Mouse (Mus musculus): Measurements from ENCODE around the gene Bace1.
"Not testable (repeated sequence)": the region's sequence is repeated elsewhere in the genome, so short reads cannot be mapped to it uniquely, and the experiment has no call there.

Bace1 gene

GRCm38 (mm10) chr9:45839139-45839981 lies 980 bp downstream of the Bace1 start:
- DNase-seq = peak in 1 of 2 experiments; percentile 31

DNA sequence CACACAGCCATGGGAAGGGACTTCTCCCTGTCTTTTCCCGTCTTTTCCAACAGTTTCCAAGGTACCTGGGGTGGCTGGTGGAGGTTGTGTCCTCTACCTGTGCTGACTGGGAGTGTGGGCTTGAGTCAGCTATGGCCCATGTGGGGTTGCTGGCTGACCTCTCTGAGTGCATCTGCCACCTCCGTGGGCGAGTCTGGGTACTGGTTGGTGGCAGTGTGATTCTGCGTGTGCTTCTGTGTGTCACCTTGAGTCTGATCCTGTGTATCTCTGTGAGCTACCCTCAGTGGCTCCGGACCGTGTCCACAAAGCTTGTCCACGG lies 1.6 kb downstream of the Bace1 start:
- DNase-seq = no peak

- DNase-seq = no peak
Measured at GRCm38 (mm10) chr9:45840331-45840730, 2.0 kb downstream of the Bace1 start.

GRCm38 (mm10) chr9:45841458-45841857 lies 3.1 kb downstream of the Bace1 start:
- no peak for DNase-seq

- no peak for DNase-seq
Measured at GRCm38 (mm10) chr9:45843007-45843406, 4.6 kb downstream of the Bace1 start.

DNA sequence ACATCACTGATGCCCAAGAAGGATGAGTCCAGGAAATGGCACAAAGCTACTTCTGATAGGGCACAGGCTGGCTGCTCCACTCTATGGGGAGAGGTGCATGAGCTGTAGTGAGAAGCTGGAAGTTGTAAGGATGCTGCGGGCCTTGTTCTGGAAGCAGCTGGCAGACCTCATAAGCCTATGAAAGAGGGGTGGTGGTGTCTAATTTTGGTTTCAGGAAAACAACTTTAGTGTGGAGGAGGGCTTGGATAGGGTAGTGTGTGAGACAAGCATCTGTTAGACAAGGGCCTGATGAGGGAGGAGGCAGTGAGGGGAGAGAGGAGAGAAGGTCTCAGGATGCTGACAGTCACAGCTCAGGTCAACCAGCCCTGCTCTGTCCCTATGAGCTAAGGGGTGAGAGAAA lies 5.4 kb downstream of the Bace1 start:
- DNase-seq = no peak

DNA sequence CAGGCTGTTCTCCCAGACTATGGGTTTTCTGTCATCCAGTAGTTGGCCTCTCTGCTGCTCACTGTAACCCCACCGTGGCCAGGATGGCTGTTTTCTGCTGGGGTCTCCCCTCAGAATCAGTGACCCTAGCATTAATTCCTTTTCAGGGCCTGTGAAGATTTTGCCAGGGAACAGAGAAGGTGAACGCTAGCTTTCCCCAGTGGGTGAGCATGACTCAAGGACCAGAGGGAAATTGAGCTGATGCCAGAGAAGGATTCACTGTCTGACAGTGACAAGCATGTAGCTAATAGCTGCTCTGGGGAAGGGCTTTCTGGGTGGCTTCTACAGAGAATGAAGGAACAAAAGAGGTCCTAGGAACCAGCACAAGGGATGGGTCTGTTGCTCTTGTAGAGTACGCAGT lies 7.2 kb downstream of the Bace1 start:
- no peak for DNase-seq

GRCm38 (mm10) chr9:45846176-45846575 lies 7.8 kb downstream of the Bace1 start:
- DNase-seq = not testable (repeated sequence)

GRCm38 (mm10) chr9:45846891-45847460 lies 8.6 kb downstream of the Bace1 start:
- DNase-seq = no peak

DNA sequence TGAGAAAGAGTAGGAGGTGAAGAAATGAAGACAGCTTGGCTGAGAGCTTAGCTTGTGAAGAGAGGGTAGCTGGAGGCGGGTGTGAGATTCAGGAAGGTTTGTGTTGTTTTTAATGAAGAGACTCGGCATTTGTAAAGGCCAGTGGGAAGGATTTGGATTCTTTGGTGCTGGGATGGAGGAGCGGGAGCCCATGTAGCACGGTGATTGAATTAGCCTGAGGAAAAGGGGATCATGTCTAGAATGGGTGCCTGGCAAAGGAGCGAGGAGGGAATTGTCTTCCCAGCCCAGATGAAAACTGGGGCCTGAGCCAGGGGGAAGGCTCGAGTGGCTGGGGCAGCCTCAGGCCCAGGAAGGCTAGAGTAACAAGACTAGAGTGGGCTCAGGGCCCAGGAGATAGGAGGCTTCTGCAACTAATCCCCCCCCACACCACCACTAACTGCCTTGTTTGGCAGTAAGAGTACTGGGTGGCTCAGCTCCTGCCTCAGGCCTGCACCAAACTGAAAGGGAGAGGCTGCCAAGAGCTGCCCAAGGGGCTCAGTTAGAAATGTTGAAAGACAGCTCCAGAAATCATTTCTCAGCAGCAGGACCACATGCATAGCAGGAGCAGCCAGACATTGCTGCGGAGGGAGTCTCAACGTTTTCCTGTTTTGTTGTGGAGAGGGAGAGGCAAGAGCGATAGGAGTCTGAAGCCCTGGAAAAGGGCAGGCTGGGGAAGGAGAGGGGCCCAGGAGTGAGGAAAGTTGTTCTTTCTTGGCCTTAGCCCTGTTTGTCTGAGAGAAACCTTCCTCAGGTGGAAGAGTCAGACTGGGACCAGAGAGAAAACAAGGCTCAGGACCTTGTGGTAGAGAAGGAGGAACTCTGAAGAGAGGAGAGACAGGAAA lies 11.4 kb downstream of the Bace1 start:
- peak in 1 of 2 experiments; percentile 26 for DNase-seq

DNA sequence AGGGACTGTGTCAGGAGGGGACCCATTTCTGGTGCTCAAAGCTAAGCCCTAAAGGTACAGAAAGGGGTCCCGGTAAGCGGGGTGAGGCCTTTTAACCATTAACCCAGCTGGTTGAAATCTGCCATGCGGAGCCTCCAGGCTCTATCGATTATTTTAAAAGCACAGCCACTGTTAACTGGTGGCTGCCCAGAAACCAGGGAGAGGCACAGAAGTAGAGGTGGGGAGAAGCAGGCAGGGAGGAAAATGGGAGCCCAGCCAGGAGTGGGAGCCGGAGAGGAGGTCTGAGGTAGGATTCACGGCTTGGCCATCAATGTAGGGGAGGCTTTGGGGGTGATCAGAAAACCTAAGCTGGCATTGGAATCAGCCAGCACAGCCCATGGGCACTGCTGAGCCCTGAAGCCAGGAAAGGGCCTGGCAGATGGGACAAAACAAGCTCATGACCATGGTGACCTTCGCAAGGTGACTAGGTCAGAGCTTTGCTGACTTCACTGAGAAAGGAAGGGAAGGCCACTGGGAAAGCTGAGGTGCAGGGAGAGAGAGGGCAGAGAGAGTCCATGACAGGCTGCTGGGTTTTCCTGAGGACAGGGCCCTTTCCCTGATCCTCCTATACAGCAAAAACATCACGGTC lies 12.3 kb downstream of the Bace1 start:
- DNase-seq = no peak

- no peak for DNase-seq
Measured at GRCm38 (mm10) chr9:45851330-45851729, 12.9 kb downstream of the Bace1 start.

DNA sequence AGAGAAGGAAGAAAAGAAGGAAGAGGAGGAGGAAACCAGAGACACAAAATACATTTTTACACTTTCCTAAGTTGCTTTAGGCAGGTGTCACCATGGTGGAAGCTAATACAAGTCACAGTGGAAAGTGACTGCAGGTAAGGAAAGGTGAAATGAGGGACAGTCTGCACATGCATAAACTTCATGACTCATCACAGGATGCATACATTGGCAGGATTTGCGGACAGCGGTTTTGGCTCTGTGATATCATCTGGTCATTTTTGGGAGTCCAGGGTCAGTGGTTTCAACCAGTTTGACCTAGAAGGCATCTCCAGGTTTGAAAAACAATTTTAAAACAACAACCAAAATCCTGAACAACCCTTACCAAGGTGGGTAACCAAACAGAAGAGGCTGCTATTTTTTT lies 13.4 kb downstream of the Bace1 start:
- DNase-seq = no peak

DNA sequence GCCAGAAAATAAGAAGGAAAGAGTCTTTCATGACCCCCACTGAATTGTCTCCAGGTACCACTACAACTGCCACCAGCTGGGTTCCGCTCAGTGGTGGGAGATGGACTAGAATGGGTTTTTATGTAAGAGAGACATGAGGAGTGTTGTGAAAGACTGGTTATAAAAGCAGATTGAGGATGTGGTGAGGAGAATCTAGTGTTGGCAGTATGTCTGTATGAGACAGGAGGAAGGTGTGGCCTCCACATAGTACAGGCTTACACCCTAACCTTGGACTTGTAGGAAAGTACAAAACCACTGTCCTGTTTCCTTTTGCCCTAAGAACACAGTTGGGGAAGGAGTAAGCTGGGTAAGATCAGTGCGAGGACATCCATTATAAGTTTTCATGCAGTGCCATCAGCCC lies 15.3 kb downstream of the Bace1 start:
- DNase-seq = no peak

GRCm38 (mm10) chr9:45854136-45854535 lies 15.8 kb downstream of the Bace1 start:
- DNase-seq = no peak

- DNase-seq = no peak
Measured at GRCm38 (mm10) chr9:45859364-45859763, 21.0 kb downstream of the Bace1 start.

DNA sequence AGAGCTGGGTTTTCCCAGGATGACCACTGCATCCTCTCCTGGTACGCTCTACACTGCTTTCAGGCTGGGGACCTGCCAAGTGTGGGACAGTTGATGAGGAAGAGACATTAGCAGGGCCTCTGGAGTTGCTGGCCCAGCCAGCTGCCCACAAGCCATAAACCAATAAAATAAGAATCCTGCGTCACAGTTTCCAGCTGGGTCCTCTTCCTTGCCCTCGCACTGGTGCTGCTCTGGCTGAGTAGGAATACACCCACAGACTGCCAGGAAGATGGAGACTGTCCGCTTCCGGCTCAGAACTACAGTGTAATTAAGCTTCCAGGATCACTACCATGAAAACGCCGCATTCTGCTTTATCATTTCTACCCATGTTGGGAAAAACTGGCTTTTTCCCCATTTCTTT lies 23.4 kb downstream of the Bace1 start:
- no peak for DNase-seq

DNA sequence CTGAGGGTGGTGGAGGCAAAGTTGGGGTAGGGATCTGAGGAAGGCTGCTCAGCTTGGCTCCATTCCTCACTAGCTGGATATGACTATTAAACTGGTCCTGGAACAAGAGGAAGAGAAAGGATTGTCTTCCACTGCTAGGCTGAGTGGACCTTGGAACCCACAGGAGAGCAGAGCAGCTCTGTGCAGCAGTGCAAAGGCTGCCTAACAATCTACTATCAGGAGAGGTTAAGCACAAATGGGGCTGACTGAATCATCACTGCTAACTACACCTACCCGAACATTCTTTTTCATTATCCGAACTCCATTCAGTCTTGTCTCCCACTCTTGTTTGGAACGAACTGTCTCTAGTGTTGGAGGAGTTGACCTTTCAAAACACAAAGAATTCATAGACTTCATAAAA lies 30.8 kb downstream of the Bace1 start:
- DNase-seq = no peak

DNA sequence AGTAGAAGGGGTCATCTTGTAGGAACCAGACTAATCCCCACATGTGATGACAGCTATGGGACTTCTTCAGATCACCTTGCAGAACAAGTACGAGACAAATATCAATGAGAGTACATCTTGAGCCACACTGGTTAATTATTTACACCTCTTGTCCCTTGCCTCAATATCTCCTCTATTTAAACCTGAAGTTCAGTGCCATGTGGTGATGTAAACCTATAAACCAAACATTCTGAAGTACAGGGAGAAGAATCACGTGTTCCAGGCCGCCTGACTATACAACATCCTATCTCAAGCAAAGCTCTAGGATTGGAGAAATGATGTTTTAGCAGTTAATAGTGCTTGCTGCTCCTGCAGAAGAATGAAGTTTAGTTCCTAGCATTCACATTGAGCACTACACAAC lies 31.9 kb downstream of the Bace1 start:
- DNase-seq = no peak

DNA sequence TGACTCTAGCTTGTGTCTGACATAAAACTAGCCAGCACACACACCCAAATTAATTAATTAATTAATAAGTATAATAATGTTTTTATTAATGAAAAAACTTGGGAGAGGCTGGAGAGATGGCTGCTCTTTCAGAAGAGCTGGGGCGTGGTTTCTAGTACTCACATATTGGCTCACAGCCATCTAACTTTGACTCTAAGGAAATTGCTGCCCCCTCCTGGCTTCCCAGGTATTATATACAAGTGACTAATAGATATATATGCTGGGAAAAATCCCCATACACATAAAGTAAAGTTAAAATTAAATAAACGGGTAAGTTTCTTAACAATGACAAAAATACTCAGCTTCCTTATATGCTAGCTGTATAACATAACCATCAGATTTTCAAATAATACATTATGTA lies 39.5 kb downstream of the Bace1 start:
- DNase-seq = peak; percentile 39 to 67

DNA sequence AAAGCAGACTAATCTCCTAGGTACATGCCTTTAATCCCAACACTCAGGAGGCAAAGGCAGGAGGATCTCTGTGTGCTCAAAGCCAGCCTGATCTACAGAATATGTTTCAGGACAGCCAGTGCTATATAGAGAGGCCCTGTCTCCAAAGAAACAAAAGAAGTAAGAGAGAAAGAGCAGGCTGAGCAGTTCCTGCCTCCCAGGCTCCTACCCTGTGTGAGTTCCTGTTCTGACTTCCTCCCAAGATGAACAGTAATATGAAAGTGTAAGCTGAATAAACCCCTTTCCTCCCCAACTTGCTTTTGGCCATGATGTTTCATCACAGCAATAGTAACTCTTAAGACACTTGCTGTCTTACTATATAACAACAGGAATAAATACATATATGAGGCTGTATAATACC lies 55.3 kb downstream of the Bace1 start:
- no peak for DNase-seq

DNA sequence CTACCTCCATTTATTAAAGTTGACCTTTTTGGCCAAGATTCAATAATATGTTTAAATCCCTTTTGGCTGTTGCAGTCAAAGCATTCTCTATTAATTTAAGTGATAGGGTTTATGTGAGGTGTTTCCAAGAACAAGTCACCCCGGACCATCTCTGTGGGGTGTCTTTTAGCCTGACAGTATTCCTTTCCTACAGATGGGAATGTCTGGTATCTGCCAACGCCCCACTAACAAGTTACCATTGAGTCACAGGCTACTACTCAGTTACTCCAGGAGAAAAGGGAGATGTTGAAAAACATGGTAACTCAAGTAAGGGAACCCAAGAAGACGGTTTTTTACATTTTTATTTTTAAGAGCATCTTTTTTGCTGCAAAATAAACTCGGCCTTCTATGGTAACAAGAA lies 66.8 kb downstream of the Bace1 start:
- no peak for DNase-seq

GRCm38 (mm10) chr9:45905811-45906237 lies 67.4 kb downstream of the Bace1 start:
- DNase-seq = peak in 1 of 2 experiments; percentile 26
